Mouse (Mus musculus): ENCODE data around the gene Gm49601. TPM values are rescaled to one million over a fixed set of nuclear protein-coding genes. Genes with fewer than 3 reads are reported as not detected.

Gm49601 gene
- total RNA-seq, 2 experiments from 2014 or later = 1.7 to 3.2 TPM

DNA sequence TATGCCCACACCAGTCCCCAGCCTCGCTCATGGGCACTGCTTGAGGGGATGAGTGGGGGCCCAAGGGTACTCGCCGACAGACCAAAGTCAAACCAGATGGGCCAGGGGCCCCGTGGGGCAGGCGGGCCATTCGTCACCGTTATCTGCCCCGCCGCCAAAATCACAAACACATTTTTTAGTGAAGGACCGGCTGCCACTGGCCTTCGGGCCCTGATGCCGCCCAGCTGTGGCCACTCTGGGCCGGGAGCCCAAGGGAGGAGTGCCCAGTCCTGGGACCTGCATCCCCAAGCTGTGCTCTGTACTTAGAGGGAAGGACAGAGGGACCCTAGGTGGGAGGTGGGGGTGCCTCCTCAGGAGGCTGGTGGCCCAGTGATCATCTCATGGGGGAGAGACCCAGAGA, 14.5 kb downstream of the Gm49601 start:
- no peak for ATAC-seq (ENCODE audit: poor library complexity, severe bottlenecking)

- ATAC-seq (ENCODE audit: poor library complexity, severe bottlenecking) = no peak
These were observed 17.1 kb downstream of the Gm49601 start for GRCm38 (mm10) chr16:18609099-18609498.

DNA sequence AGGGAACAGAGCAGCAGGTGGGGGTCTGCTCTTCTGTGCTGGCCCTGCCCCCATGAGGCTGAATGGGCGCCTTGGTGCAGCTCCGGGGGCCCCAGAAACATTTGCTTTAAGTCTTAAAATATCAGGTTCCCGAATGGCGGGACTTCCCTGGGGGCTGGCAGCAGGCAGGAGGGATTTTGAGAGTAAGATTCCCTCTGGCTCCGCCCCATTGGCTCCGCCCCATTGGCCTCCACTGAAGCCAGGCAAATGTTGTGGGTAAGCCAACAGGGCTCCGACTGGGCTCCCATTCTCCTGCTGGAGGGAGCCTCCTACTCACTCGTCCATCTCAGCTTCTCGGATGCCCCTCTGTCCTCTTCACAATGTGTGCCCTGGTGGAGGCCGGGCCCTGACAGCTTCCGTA, 18.0 kb downstream of the Gm49601 start:
- no peak for ATAC-seq (ENCODE audit: poor library complexity, severe bottlenecking)

DNA sequence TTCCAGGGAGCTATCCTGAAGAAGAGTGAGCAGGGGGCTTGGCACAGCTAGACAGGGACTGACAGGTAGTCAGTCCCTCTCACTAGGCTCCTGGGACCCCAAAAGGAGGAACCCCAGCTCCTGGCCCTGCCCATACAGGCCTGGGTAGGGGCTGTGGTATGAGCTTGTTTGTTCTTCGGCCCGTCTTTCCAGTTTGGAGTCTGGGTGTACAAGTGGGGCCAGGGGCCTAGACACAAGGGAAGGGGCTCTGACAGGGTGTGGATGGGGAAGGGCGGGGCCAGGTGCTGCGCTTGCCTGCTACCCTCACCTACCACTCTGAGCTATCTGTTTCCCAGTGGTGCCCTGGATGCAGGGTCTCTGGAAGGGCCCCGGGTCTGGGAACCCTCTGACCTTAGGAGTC, 20.5 kb downstream of the Gm49601 start:
- no peak for ATAC-seq (ENCODE audit: poor library complexity, severe bottlenecking)

DNA sequence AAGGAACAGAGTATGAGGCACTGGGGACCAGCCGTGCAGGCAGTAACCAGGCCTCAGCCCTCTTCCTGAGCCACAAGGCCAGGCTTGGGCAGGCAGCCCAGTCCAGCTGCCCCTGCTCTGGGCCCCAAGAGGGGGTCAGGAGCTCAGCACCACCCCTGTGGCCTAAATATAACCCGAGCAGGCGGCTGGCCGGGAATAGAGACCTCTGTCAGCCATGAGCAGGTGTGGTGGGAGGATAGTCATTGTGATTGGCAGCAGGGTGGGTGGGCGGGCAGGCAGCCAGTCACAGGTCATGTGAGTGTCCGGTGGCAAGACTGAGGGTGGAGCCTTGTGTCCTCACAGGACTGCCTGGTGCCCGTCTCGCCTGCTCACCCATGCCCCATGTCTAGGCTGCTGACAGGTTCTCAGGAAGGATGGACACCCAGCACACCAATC, 21.9 kb downstream of the Gm49601 start:
- ATAC-seq (ENCODE audit: poor library complexity, severe bottlenecking) = no peak

DNA sequence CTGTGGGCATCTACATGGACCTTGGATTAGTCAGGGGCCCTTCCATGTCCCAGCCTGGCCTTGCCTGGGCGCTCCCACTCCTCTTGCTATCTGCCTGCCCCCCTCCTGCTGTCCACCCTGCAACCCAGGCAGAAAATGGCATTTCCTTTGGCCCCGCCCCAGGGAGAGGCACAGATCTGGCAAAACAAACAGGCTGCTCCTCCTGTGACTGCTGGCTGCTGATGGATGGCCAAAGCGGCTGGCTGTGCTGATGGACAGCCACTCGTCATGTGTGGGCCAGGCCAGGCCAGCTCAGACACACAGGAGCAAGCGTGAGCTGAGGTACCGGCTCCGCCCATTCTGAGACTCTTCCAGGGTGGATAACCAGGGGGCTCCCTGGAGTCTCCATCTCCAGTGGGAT, 24.8 kb downstream of the Gm49601 start:
- ATAC-seq (ENCODE audit: poor library complexity, severe bottlenecking) = no peak

DNA sequence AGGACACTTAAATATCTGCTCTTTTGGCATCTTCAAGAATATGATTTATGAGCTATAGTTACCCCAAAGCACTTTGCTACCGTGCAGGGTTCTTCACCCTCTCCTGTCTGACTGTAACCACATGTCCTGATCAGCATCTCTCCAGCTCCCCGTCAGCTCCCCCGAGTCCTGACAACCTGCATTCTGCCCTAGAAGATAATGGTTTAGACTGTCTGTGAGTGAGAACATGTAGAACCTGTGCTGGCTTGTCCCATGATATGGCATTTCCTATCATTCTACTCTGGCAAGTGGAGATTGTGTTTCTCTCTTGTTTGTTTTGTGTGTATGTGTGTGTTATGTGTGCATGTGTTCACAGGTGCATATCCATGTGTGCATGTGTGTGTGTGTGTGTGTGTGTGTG, 28.2 kb downstream of the Gm49601 start:
- no peak for ATAC-seq (ENCODE audit: poor library complexity, severe bottlenecking)

- no peak for ATAC-seq (ENCODE audit: poor library complexity, severe bottlenecking)
These were observed 30.0 kb downstream of the Gm49601 start for GRCm38 (mm10) chr16:18596255-18596654.

- ATAC-seq (ENCODE audit: poor library complexity, severe bottlenecking) = no peak
These were observed 32.3 kb downstream of the Gm49601 start for GRCm38 (mm10) chr16:18593930-18594329.

- ATAC-seq (ENCODE audit: poor library complexity, severe bottlenecking) = no peak
These were observed 34.9 kb downstream of the Gm49601 start for GRCm38 (mm10) chr16:18591047-18592018.

DNA sequence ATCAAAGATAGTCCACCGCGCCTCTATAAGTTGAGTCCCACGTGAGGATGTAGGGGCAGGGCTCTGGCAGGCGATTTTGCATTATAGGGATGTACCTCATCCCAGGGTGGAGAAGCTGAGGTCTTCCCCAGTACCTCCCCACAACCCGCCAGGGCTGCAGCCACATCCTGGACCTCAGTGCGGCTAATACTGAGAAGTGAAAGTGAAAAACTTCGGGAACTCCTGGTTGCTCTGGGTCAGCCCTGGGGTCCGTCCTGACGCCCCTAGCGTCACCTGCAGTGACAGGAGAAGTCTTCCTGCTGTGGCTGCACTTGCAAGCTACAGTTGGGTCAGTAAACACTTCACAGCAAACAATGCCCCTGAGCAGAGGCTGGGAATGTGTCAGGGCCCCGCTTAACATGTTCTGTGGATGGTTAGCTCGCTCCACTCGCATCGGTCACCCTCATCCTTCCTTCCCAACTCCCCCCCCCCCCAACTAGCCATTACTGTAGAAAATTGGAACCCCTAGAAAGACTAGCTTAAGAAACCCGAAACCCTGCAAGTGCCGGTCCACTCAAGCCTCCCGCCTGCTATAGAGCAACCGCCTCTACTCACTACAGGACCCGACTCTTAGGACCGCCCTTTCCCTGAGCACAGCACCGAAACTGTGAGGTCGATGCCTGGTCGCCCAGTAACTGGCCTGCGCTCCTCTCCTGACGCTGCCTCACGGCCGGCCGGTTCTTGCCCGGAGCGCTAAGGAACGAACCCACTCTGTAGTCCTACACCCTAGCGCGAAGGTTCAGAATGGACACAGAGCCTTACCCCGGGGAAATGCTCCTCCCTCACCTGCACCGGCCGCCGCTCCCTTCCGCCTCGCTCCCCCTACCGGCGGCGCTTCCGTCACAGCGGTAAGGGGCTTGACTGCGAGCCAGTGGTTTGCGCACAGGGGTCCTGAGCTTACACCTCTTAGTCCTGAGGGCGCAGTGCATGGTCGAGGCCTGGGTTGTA, 36.1 kb downstream of the Gm49601 start, which contains the start of gene Tbx1:
TSS of gene Tbx1 (minus strand) at position 868 of the 987 bp plus-strand sequence.
- ATAC-seq (ENCODE audit: poor library complexity, severe bottlenecking) = peak; percentile 72

GRCm38 (mm10) chr16:18589080-18589621, 37.1 kb downstream of the Gm49601 start:
- no peak for ATAC-seq (ENCODE audit: poor library complexity, severe bottlenecking)

DNA sequence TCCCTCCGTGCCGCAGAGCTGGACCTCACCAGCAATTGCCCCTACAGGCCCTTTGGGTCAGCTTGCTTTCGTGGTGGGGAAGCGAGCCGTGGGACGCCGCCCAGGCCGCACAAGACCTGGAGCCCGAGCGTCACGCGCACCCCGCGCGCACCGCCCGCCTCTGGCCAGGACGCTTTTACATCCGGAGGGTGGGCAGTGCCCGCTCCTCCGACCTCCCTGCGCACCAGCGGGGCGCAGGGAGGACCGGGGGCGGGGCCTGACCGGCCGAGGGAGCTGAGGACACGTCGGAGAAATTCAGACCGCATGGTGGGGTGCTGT, 37.5 kb downstream of the Gm49601 start:
- ATAC-seq (ENCODE audit: poor library complexity, severe bottlenecking) = no peak

DNA sequence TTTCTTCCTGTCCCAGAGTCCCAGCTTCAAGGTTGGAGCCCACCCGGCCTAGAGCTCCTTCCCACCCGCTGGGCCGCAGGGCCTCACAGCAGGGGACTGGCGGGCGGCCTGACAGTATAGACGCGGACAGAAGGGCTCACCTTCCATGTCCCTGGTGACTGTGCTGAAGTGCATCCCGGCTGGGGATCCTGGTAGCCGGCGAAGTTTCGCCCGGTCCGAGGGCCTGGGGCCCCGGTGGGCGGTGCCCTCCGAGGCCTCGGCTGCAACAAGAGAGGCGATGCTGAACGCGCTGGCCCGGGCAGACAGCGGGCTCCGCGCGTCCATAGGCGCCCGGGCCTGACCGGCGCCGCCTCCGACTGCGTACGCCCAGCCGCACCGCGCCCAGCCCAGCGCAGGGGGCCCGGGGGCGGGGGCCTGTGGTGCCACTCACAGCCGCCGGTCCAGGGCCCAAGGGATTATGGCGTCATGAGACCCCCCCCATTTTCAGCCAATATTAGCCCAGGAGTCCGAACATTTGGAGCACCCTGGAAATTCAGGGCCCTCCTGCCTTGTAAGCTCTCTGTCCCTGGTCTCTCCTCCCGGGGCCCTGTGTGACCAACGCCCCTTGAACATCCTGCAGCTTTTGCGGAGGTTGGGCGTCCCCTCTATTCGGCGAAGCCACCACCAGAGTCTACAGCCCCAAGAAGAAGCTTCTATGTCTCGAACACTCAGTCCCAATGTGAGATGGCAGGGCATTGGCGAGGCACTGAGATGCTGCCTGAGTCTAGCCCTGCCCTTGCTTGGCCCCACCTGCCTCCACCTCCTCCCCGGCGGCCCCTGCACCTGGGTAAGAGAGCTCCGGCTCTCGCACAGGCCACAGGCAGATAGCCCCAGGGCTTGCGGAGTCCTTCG, 38.1 kb downstream of the Gm49601 start:
- no peak for ATAC-seq (ENCODE audit: poor library complexity, severe bottlenecking)

- ATAC-seq (ENCODE audit: poor library complexity, severe bottlenecking) = no peak
These were observed 39.2 kb downstream of the Gm49601 start for GRCm38 (mm10) chr16:18586906-18587546.

DNA sequence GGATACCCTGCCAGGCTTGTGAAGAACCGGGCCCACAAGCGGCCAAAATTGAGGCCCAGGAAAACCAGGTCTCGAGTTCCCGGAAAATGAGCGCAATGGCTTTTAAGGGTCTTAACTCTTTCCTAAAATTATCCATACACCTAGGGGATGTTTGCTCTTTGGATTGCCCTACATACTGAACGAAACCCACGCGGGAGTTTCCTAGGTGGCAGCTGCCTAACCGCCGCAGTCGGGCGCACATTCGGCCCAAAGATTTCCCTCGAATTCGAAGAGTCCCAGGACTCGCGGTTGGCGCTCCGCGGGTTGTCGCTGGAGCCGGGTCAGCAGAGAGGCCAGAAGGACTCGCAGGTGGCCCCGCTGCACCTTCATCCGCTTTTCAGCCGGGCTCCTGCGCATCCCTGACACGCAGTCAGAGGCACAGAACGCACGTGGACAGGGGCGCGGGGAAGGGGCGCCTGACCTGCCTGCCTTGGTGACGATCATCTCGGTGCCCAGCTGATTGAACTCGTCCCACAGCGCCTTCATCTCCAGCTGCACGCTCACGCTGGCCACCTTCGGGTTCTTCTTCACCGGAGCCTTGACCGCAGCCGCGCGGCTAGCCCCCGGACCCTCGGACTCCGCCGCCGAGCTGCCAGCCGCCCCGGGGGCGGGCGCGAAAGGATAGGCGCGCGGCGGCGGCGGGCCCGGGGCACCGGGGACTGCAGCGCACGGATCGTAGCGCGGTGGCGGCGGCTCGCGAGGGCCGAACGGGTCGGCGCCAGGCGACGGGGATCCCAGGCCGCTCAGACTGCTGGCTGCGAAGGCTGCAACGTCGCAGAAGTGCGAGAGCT, 39.9 kb downstream of the Gm49601 start:
- no peak for ATAC-seq (ENCODE audit: poor library complexity, severe bottlenecking)

DNA sequence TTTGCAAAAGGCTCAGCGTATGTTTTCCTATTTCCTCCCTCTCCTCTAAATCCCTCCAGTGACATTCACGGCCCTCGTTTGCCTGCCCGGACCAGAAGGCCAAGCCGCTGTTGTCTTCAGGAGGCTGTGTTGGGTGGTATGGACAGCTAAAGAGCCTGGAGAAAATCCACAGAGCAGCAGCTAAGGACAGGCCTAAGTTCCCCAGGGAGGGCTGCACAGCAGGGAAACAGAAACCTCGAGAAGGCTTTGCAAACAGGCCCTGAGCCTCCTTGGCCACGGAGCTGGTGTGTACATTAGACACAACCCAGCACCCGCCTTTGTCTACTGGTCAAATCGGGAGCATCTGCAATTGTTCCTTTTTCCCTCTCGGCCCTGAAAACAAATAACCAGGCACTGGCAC, 40.6 kb downstream of the Gm49601 start:
- ATAC-seq (ENCODE audit: poor library complexity, severe bottlenecking) = no peak

DNA sequence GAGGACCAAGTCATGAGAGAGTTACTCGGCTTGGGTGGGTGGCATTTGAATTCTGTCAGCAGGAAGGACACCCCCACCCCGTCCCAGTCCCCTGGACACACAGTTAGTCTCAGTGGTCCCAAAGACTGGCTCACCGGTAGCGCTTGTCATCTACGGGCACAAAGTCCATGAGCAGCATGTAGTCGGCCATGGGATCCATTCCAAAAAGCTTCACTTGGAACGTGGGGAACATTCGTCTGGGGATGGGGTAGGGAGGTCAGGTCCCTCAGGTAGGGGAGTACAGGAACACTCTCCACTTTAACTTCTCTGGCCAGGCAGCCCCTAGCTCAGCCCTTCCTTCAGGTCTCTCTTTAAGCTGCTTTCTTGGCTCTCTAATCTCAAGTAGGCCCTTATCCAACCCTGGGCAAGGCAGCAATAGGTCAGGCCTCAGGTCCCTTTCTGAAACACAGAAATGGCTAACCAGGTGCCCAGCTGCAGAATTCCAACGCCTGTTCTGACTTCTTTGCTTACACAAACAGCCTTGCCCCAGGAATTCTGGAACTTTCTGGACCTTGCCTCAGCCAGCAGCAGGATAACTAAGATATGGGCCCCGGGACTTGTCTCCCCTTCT, 41.2 kb downstream of the Gm49601 start:
- ATAC-seq (ENCODE audit: poor library complexity, severe bottlenecking) = no peak
